Mouse (Mus musculus) embryonic facial prominence, embryonic 12.5 days (tissue): ENCODE data around the gene Zfp760. TPM values are rescaled to one million over a fixed set of nuclear protein-coding genes. Genes with fewer than 3 reads are reported as not detected.
A peak's percentile ranks its signal among the peaks of the same experiment; 100 is the strongest.

Experiments
- ATAC-seq: fragments of 200-750 bp; cut with Nextera tagmentation; 2 replicates; pipeline ENCODE4 v1.8.0; 2017; ENCODE audit not compliant: insufficient number of reproducible peaks, insufficient read depth, low FRiP score, low TSS enrichment
- H3K27ac ChIP-seq: fragments of 300-500 bp; sonication (generic); 2 replicates; pipeline ENCODE4 v1.5.1; 2016; ENCODE audit warnings: mild to moderate bottlenecking
- H3K27me3 ChIP-seq: fragments of 300-500 bp; sonication (generic); 2 replicates; pipeline ENCODE4 v1.6.1; 2016; ENCODE audit warnings: mild to moderate bottlenecking, moderate library complexity
- H3K36me3 ChIP-seq: fragments of 300-500 bp; sonication (generic); 2 replicates; pipeline ENCODE4 v1.6.1; 2016; ENCODE audit warnings: mild to moderate bottlenecking
- H3K4me1 ChIP-seq: fragments of 300-500 bp; sonication (generic); 2 replicates; pipeline ENCODE4 v1.6.1; 2016
- H3K4me2 ChIP-seq: fragments of 300-500 bp; sonication (generic); replicated peaks from 2 replicates; pipeline ENCODE4 v1.6.1; 2016; ENCODE audit warnings: mild to moderate bottlenecking, moderate library complexity
- H3K4me3 ChIP-seq: fragments of 300-500 bp; sonication (generic); 2 replicates; pipeline ENCODE4 v1.5.1; 2016; ENCODE audit warnings: mild to moderate bottlenecking
- H3K9ac ChIP-seq: fragments of 300-500 bp; sonication (generic); 2 replicates; pipeline ENCODE4 v1.6.1; 2016; ENCODE audit warnings: mild to moderate bottlenecking, moderate library complexity
- H3K9me3 ChIP-seq: fragments of 300-500 bp; sonication (generic); 2 replicates; pipeline ENCODE4 v1.6.1; 2016; ENCODE audit warnings: mild to moderate bottlenecking, moderate library complexity
- WGBS: fragments of 180-500 bp; shearing (Covaris S2); methylation state at CpG from one replicate; pipeline ENCODE4 v1.1.7; 2016; 5-methylcytosine and 5-hydroxymethylcytosine counted together
- polyA plus RNA-seq: library from polyadenylated mRNA; unstranded; fragments of >200 nt; fragmentation: Nextera tagmentation; extraction: Ambion mirVana; gene quantifications from 2 replicates; pipeline ENCODE4 v1.2.1, GENCODE M21; 2016

Zfp760 gene
- polyA plus RNA-seq, 1 experiment from 2014 or later: 20.6 TPM

GRCm38 (mm10) chr17:21733049-21733448 is 25.5 kb downstream of the Zfp760 start:
- Histone ChIP-seq H3K4me3 (peak overlapping the region; percentile 56), H3K27ac (peak overlapping the region; percentile 51; the same call in 1 of the 2 replicates), H3K4me1 (peaks cover 7% of the 10 kb centered on the region; the same call in 1 of the 2 replicates), H3K9ac (peak overlapping the region; percentile 58; the same call in 1 of the 2 replicates), H3K36me3 (peaks cover 5% of the 10 kb centered on the region; the same call in 1 of the 2 replicates), H3K9me3 (no peaks in the 10 kb centered on the region), H3K27me3 (no peaks in the 10 kb centered on the region), H3K4me2 (peak overlapping the region; percentile 49)
- no peak for ATAC-seq
- 84% methylated on average over 4 of the region's 4 CpGs for WGBS

- Histone ChIP-seq H3K9me3 (no peaks in the 10 kb centered on the region), H3K4me1 (peaks cover 7% of the 10 kb centered on the region; the same call in 1 of the 2 replicates), H3K27me3 (no peaks in the 10 kb centered on the region), H3K27ac (peak overlapping the region; percentile 51), H3K36me3 (peaks cover 6% of the 10 kb centered on the region; the same call in 1 of the 2 replicates), H3K9ac (peak overlapping the region; percentile 58), H3K4me3 (peak overlapping the region; percentile 56), H3K4me2 (peak overlapping the region; percentile 49)
- peak; percentile 97 for ATAC-seq
- WGBS: under 1% methylated on average over 27 of the region's 27 CpGs
Observed at GRCm38 (mm10) chr17:21733529-21734031, 26.0 kb downstream of the Zfp760 start.

- Histone ChIP-seq H3K9ac (no peak overlapping the region), H3K4me2 (no peak overlapping the region), H3K4me1 (no peaks in the 10 kb centered on the region), H3K9me3 (no peaks in the 10 kb centered on the region), H3K27ac (no peak overlapping the region), H3K4me3 (no peak overlapping the region), H3K27me3 (no peaks in the 10 kb centered on the region), H3K36me3 (0 out of 2 replicates have a peak, but pooled peaks cover under 1% of the 10 kb centered on the region)
- WGBS: 84% methylated on average over 2 of the region's 2 CpGs
- no peak for ATAC-seq
Observed at GRCm38 (mm10) chr17:21752791-21753190, 45.2 kb downstream of the Zfp760 start.

DNA sequence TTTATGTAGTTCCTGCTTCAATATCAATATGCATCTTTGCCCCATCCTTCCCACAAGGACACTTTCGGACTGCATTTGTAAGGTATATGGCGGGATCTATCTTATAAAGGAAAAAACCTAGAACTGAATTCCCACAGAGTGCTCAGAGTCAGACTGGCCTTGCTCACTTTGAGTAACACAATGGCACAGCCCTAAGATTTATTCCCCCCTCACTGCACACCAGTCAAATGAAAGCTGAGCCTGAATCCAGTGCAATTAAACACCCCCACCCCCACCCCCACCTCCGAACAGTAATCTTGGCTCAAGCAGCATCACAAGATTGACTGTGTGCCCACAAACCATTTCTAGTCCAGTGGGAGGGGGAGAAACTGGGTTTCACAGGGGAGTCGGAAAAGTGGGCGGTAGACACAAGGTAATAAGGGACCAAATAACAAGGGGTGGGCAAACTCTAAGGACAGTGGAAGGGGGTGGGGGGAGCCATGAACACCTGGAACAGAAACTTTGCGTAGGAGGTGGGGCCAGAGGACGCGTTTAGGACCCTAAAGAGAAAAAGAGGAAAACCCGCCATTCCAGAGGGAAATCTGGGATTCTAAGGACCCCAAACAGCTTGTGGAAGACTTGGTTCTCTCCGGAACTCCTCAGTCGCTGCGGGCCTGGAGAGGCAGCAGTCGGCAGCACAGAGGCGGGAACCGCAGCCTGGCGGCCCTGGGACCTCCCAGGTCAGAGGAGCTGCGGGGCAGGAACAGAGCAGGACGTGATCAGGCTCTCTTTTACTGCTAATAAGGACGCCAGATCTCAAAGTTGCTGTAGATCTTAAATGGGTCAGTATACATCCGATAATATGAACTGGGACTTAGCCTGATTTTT is 46.0 kb downstream of the Zfp760 start:
- no peak overlapping the region for H3K27ac ChIP-seq
- 12% methylated on average over 20 of the region's 20 CpGs for WGBS
- no peaks in the 10 kb centered on the region for H3K36me3 ChIP-seq
- H3K9ac ChIP-seq: no peak overlapping the region
- H3K4me3 ChIP-seq: peak overlapping the region; percentile 35
- H3K4me2 ChIP-seq: peak overlapping the region; percentile 58
- no peaks in the 10 kb centered on the region for H3K9me3 ChIP-seq
- ATAC-seq: no peak
- no peaks in the 10 kb centered on the region for H3K4me1 ChIP-seq
- no peaks in the 10 kb centered on the region for H3K27me3 ChIP-seq

- Histone ChIP-seq H3K4me1 (no peaks in the 10 kb centered on the region), H3K27me3 (no peaks in the 10 kb centered on the region), H3K4me2 (no peak overlapping the region), H3K4me3 (no peak overlapping the region), H3K27ac (no peak overlapping the region), H3K9ac (no peak overlapping the region), H3K36me3 (no peaks in the 10 kb centered on the region), H3K9me3 (no peaks in the 10 kb centered on the region)
- WGBS: 83% methylated on average over 2 of the region's 2 CpGs
- ATAC-seq: no peak
Observed at GRCm38 (mm10) chr17:21770336-21770735, 62.8 kb downstream of the Zfp760 start.

Other genes with a start within 250 kb of the Zfp760 start
- gene Zfp53, start 218.7 kb upstream of the Zfp760 start, polyA plus RNA-seq: 10.0 and 11.5 TPM in 2 replicates
- gene Zfp52, start 172.2 kb upstream of the Zfp760 start, polyA plus RNA-seq: 4.8 and 4.9 TPM in 2 replicates
- 13.8 and 14.7 TPM in 2 replicates for gene Zfp948, start 140.7 kb upstream of the Zfp760 start, polyA plus RNA-seq
- 5.5 and 6.7 TPM in 2 replicates for gene Zfp983, start 57.1 kb upstream of the Zfp760 start, polyA plus RNA-seq
- 8.3 and 10.9 TPM in 2 replicates for gene Gm10226, start 15.9 kb upstream of the Zfp760 start, polyA plus RNA-seq
- gene Zfp229, start 23.1 kb downstream of the Zfp760 start, polyA plus RNA-seq: 8.2 and 8.8 TPM in 2 replicates
- 6.9 and 7.7 TPM in 2 replicates for gene Zfp820, start 138.0 kb downstream of the Zfp760 start, polyA plus RNA-seq
- 7.2 and 8.6 TPM in 2 replicates for gene Zfp995, start 202.2 kb downstream of the Zfp760 start, polyA plus RNA-seq